Mouse (Mus musculus) forebrain, embryonic 16.5 days (tissue): ENCODE measurements around the gene Cad. TPM values are rescaled to one million over a fixed set of nuclear protein-coding genes. Genes with fewer than 3 reads are reported as not detected.
"Not testable (repeated sequence)": the region's sequence is repeated elsewhere in the genome, so short reads cannot be mapped to it uniquely, and the experiment has no call there.

Experiments used
- ATAC-seq: fragments of 200-750 bp; cut with Nextera tagmentation; 2 replicates; pipeline ENCODE4 v1.8.0; 2017; ENCODE audit warnings: mild to moderate bottlenecking, moderate library complexity
- H3K27ac ChIP-seq: fragments of 300-500 bp; sonication (generic); 2 replicates; pipeline ENCODE4 v1.5.1; 2014; ENCODE audit warnings: low read length, control low read depth
- H3K27me3 ChIP-seq: fragments of 300-500 bp; sonication (generic); replicated peaks from 2 replicates; pipeline ENCODE4 v1.6.1; 2014; ENCODE audit warnings: low read length; ENCODE audit not compliant: control insufficient read depth, insufficient read depth
- H3K36me3 ChIP-seq: fragments of 300-500 bp; sonication (generic); 2 replicates; pipeline ENCODE4 v1.6.1; 2014; ENCODE audit not compliant: control insufficient read depth, insufficient read depth
- H3K4me1 ChIP-seq: fragments of 300-500 bp; sonication (generic); replicated peaks from 2 replicates; pipeline ENCODE4 v1.6.1; 2014; ENCODE audit warnings: low read length; ENCODE audit not compliant: control insufficient read depth, insufficient read depth
- H3K4me2 ChIP-seq: fragments of 300-500 bp; sonication (generic); 2 replicates; pipeline ENCODE4 v1.6.1; 2014; ENCODE audit warnings: mild to moderate bottlenecking, low read length, control low read depth
- H3K4me3 ChIP-seq: fragments of 300-500 bp; sonication (generic); replicated peaks from 2 replicates; pipeline ENCODE4 v1.5.1; 2014; ENCODE audit warnings: mild to moderate bottlenecking, low read length, control low read depth
- H3K9ac ChIP-seq: fragments of 300-500 bp; sonication (generic); replicated peaks from 2 replicates; pipeline ENCODE4 v1.6.1; 2014; ENCODE audit warnings: low read depth, low read length, control low read depth
- H3K9me3 ChIP-seq: fragments of 300-500 bp; sonication (generic); 2 replicates; pipeline ENCODE4 v1.6.1; 2016; ENCODE audit warnings: low read length; ENCODE audit not compliant: control insufficient read depth
- WGBS: fragments of 180-500 bp; shearing (Covaris S2); extraction: QIAGEN DNeasy Blood & Tissue Kit; methylation state at CpG from one replicate; pipeline ENCODE4 v1.1.7; 2014; 5-methylcytosine and 5-hydroxymethylcytosine counted together
- polyA plus RNA-seq: library from polyadenylated mRNA; unstranded; fragments of >200 nt; fragmentation: Nextera tagmentation; extraction: Ambion mirVana; gene quantifications from 2 replicates; pipeline ENCODE4 v1.2.1, GENCODE M21; 2015

The Cad gene
- polyA plus RNA-seq, 1 experiment from 2014 or later = 19.8 TPM

DNA sequence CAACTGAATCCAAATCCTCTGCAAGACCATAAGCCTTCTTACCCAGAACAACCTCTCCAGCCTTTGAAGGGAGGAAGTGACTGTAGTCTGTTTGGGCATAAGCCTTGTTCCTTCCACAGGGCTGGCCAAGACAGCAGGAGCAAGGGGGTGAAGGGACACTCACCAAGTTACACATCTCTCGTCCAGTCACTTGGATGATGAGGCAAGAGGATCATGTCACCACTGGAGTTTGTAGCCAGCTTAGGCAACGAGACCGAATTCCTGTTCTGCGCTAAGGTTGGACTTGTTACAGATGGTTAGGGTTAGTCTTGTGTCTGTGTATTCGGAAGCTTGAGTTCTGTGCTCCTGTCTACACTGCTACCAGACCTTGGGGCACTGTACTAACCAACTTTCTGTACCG lies 19.9 kb upstream of the Cad start:
- H3K27me3 ChIP-seq = no peaks in the 10 kb centered on the region
- H3K36me3 ChIP-seq = 0 out of 2 replicates have a peak, but pooled peaks cover 2% of the 10 kb centered on the region
- no peaks in the 10 kb centered on the region for H3K4me1 ChIP-seq
- H3K27ac ChIP-seq = no peak overlapping the region
- H3K9ac ChIP-seq = no peak overlapping the region
- 94% methylated on average over 6 of the region's 6 CpGs for WGBS
- H3K4me3 ChIP-seq = no peak overlapping the region
- no peak overlapping the region for H3K4me2 ChIP-seq
- ATAC-seq = no peak
- H3K9me3 ChIP-seq = no peaks in the 10 kb centered on the region

DNA sequence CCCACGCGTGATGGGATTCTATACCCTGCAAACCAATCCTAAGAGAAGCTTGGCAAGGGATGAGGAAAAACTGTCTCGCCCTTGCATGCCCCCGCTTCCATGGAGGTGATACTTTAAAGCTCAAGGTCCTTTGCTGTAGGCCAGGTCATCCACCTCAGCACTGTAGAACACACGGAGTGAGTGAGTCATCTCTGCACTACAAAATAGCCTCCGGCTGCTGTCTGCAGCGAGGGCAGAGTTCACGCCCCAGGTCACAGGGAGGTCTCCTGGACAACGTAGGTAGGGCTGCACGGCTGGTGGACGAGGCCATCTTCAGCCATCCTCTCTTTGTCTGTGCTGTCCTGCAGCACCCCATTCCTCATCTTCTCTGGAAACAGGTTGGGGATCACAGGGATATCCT lies 18.0 kb upstream of the Cad start:
- not testable (repeated sequence) for H3K27ac ChIP-seq, H3K4me1 ChIP-seq, H3K9me3 ChIP-seq, ATAC-seq, H3K9ac ChIP-seq, H3K4me3 ChIP-seq, H3K27me3 ChIP-seq, H3K4me2 ChIP-seq, H3K36me3 ChIP-seq
- 96% methylated on average over 11 of the region's 11 CpGs for WGBS

DNA sequence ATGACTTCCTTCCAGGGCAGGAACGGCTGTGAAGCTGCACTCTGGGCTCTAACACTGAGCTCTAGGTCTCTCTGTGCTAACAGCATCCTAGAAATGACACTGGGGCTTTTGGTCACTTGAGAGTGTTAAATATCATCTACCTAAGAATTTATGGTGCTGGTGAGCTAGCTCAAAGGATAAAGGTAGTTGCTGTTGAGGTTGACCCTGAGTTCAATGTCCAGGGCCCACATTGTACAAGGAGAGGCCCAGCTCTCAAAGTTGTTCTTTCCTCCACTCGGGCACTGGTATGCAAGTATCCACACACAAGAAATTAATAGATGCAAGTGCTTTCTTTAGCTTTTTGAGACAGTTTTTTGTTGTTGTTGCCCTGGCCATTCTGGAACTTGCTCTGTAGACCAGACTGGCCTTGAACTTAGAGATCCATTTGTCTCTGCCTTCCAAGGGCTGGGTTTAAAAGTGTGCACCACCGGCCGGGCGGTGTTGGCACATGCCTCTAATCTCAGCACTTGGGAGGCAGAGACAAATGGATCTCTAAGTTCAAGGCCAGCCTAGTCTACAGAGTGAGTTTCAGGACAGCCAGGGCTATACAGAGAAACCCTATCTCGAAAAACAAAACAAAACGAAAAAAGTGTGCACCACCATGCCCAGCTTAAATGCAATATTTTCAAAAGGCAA lies 16.3 kb upstream of the Cad start:
- no peak for ATAC-seq
- Histone ChIP-seq H3K4me3 (no peak overlapping the region), H3K9me3 (no peaks in the 10 kb centered on the region), H3K27me3 (no peaks in the 10 kb centered on the region), H3K27ac (no peak overlapping the region), H3K9ac (no peak overlapping the region), H3K4me1 (no peaks in the 10 kb centered on the region), H3K36me3 (0 out of 2 replicates have a peak, but pooled peaks cover 4% of the 10 kb centered on the region), H3K4me2 (no peak overlapping the region)
- WGBS = 89% methylated on average over 7 of the region's 7 CpGs

DNA sequence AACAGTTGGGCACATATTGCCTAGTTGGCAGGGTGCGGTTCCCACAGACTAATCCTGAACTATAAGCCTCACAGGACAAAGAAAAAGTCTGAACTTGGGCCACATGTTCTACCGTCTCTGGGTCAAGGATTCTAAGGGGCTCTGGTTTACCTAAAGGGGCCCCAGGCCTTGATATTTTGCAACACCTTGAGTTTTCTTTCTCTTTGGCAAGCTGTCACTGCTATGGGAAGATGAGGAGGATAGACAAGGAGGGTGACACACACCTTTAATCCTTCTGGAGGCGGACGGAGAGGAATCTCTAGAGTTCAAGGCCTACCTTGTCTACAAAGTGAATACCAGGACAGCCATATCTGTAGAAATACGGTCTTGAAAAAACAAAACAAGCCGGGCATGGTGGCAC lies 8.2 kb upstream of the Cad start:
- Histone ChIP-seq H3K9me3 (no peaks in the 10 kb centered on the region), H3K9ac (no peak overlapping the region), H3K27ac (no peak overlapping the region), H3K4me3 (no peak overlapping the region), H3K4me2 (no peak overlapping the region), H3K4me1 (peaks cover 13% of the 10 kb centered on the region), H3K27me3 (no peaks in the 10 kb centered on the region), H3K36me3 (no peaks in the 10 kb centered on the region)
- WGBS = 95% methylated on average over 6 of the region's 6 CpGs
- ATAC-seq = no peak

DNA sequence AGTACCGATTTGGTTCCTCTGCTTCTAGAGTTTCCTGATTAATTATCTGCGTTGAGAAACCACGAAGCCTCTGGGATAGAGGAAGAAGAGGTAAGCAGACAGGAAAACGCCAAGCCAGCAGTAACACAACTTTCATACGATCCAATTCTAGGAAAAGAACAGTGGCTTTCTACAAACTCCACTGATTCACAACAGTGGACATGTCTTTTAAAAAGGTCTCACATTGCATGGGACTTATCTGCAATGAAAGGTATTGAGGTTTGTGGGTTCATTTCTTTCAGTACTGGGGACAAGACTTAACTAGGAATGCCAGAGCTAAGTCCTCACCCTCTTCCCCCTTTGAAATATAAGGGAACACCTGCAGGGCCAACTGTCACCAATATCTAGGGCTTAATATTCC lies 7.5 kb upstream of the Cad start:
- Histone ChIP-seq H3K27me3 (no peaks in the 10 kb centered on the region), H3K9ac (peak overlapping the region; percentile 91), H3K4me3 (peak overlapping the region; percentile 90), H3K4me2 (peak overlapping the region; percentile 84), H3K36me3 (no peaks in the 10 kb centered on the region), H3K27ac (no peak overlapping the region), H3K4me1 (peaks cover 13% of the 10 kb centered on the region), H3K9me3 (no peaks in the 10 kb centered on the region)
- 87% methylated on average over 5 of the region's 5 CpGs for WGBS
- ATAC-seq = no peak

DNA sequence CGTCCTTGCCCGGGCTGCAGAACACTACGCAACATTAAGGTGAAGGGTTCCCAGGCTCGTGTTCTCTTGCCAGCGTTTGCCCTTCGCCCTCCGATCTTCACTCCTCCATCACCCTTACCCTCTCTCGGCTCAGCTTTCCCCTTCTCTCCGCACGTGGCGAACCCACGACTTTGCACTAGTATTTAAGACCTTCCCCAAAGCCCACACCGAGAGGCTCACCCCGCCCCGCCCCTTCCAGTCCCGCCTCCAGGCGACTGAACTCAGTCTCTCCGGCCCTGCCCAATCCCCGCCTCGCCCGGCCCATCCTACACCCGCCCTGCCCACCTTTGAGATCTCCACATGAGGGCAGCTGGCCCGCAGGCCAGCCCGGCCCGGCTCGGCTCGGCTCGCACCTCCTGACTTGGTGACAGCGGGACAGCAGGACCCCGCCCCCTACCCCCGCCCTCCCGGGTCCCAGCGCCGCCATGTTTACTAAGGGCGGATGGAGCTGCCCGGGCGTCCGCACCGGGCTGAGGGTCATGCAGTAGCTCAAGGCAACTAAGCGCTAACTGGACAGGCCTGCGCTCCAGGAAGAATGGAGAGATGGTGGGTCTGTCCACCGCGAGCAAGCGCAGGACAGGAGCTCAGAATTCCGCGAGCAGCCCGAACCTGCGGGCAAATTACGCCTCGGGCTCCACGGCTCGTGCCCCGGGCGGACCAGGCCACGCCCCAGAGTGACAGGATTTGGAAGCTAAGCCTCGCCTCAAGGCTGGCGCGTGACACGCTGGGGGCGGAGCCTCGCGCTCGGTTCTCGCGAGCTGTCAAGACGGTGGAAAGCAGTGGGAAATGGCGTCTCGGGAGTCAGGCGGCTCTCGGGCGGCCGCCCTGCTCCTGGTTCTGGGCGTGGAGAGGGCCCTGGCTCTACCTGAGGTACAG lies 6.5 kb upstream of the Cad start, which contains the start of gene Atraid:
TSS of gene Atraid (plus strand) at position 465 of the 915 bp plus-strand sequence.
- WGBS = under 1% methylated on average over 72 of the region's 73 CpGs
- peak; percentile 97 for ATAC-seq
- Histone ChIP-seq H3K9ac (peak within 1 kb of the TSS; percentile 91), H3K27me3 (no peaks in the 10 kb centered on the region), H3K27ac (peak within 1 kb of the TSS; percentile 93), H3K4me3 (peak within 1 kb of the TSS; percentile 90), H3K4me1 (peaks cover 13% of the 10 kb centered on the region), H3K4me2 (peak within 1 kb of the TSS; percentile 84), H3K9me3 (no peaks in the 10 kb centered on the region), H3K36me3 (no peaks in the 10 kb centered on the region)

DNA sequence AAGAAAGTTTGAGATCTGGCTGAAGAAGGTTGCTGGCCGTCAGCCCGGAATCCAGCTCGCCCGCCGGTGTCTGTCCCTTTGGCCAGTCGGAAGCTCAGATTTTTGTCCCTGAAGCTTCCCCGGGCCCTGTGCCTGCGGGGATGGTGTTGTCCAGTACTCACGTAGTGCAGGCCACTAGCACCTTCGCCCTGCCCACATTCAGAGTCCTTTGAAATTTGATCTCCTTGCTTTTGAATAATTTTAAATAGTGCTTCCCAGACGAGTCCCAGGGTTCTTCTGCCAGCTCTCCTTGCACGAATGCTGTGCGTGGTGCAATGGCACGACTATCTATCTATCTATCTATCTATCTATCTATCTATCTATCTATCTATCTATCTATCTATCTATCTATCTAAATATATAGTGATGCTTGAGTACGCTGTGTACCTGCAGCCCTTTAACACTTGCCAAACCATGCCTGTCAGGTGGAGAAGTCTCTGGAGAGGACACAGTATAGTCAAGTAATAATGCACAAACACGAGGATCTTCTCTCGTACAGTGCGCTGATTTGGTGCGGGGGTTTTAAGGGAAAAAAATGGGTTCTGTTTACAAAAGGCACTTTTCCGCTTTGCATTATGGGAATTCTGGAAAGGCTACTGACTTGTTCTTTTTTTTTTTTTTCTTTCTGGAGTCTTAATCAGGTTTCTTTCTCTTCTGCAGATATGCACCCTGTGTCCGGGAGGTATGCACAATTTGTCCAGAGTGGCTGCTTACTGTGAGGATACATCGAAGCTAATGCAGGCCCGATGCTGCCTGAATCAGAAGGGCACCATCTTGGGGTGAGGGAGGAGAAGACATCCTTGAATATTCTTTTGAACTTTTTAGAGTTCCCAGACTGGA lies 5.6 kb upstream of the Cad start, which contains the start of gene Slc5a6:
TSS of gene Slc5a6 (minus strand) at position 162 of the 879 bp plus-strand sequence.
- H3K27me3 ChIP-seq = no peaks in the 10 kb centered on the region

DNA sequence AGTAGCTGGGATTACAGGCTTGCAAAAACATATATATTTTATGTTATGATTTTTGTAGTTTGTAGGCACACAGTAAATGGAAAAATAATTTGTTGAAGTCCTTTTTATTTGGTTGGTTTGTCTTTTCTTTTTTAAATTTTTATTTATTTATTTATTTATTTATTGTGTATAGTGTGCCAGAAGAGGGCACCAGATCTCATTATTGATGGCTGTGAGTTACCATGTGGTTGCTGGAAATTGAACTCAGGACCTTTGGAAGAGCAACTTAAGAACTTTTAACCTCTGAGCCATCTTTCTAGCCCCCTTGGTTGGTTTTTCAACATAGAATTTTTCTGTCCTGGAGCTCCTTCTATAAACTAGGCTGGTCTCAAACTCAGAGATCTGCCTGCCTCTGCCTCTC lies 4.2 kb upstream of the Cad start:
- Histone ChIP-seq H3K4me1 (peaks cover 24% of the 10 kb centered on the region), H3K9ac (no peak overlapping the region), H3K27me3 (no peaks in the 10 kb centered on the region), H3K36me3 (no peaks in the 10 kb centered on the region), H3K4me2 (no peak overlapping the region), H3K4me3 (no peak overlapping the region), H3K27ac (no peak overlapping the region), H3K9me3 (no peaks in the 10 kb centered on the region)
- no peak for ATAC-seq

More for the DNA sequence above, 5.6 kb upstream of the Cad start, which contains the start of gene Slc5a6:
- H3K36me3 ChIP-seq = no peaks in the 10 kb centered on the region
- peak within 1 kb of the TSS; percentile 84 for H3K4me2 ChIP-seq
- WGBS = under 1% methylated on average over 23 of the region's 23 CpGs
- peak; percentile 35 for ATAC-seq
- no peaks in the 10 kb centered on the region for H3K9me3 ChIP-seq
- H3K9ac ChIP-seq = peak within 1 kb of the TSS; percentile 91
- peaks cover 16% of the 10 kb centered on the region for H3K4me1 ChIP-seq
- peak within 1 kb of the TSS; percentile 90 for H3K4me3 ChIP-seq
- peak within 1 kb of the TSS; percentile 93 for H3K27ac ChIP-seq
